Mouse (Mus musculus) erythroblast, embryonic 14.5 days (primary cell): ENCODE measurements around the gene Reep6. TPM values are rescaled to one million over a fixed set of nuclear protein-coding genes. Genes with fewer than 3 reads are reported as not detected.

Experiments
- H3K27me3 ChIP-seq: 2 replicates; pipeline ENCODE4 v1.6.1; 2012; ENCODE audit warnings: inconsistent platforms; ENCODE audit not compliant: control insufficient read depth
- H3K36me3 ChIP-seq: 2 replicates; pipeline ENCODE4 v1.6.1; 2012; ENCODE audit warnings: mild to moderate bottlenecking, inconsistent platforms; ENCODE audit not compliant: control insufficient read depth
- H3K4me1 ChIP-seq: 2 replicates; pipeline ENCODE4 v1.6.1; 2012; ENCODE audit warnings: inconsistent platforms; ENCODE audit not compliant: control insufficient read depth
- H3K4me3 ChIP-seq: replicated peaks from 2 replicates; pipeline ENCODE3; 2012; ENCODE audit warnings: moderate library complexity, mild to moderate bottlenecking, inconsistent platforms
- H3K9me3 ChIP-seq: 2 replicates; pipeline ENCODE4 v1.6.1; 2012; ENCODE audit warnings: low read length, inconsistent platforms, mixed read lengths; ENCODE audit not compliant: control insufficient read depth
- GATA1 ChIP-seq: IDR thresholded peaks from 2 replicates; pipeline ENCODE4 v1.6.1; 2012; ENCODE audit warnings: low read length, inconsistent platforms, mixed read lengths
- TAL1 ChIP-seq: IDR thresholded peaks from 3 replicates; pipeline ENCODE4 v1.6.1; 2012; ENCODE audit warnings: low read length, inconsistent platforms, mixed read lengths
- polyA plus RNA-seq: library from polyadenylated mRNA; stranded (reverse); fragments of >175 nt; gene quantifications from 2 replicates; pipeline ENCODE4 v1.2.3, GENCODE M21; 2012

The Reep6 gene
- polyA plus RNA-seq, 1 experiment = 21.4 TPM

GRCm38 (mm10) chr10:80312586-80313504, 16.9 kb upstream of the Reep6 start:
- Histone ChIP-seq H3K27me3 (peaks cover 84% of the 10 kb centered on the region), H3K36me3 (peaks cover 12% of the 10 kb centered on the region), H3K9me3 (peaks cover 27% of the 10 kb centered on the region), H3K4me3 (no peak overlapping the region), H3K4me1 (peaks cover 37% of the 10 kb centered on the region)
- no peak for TF ChIP-seq GATA1
- TF ChIP-seq TAL1 = no peak

GRCm38 (mm10) chr10:80313627-80314201, 16.0 kb upstream of the Reep6 start:
- H3K27me3 ChIP-seq = peaks cover 80% of the 10 kb centered on the region
- H3K36me3 ChIP-seq = peaks cover 21% of the 10 kb centered on the region
- peaks cover 27% of the 10 kb centered on the region for H3K9me3 ChIP-seq
- H3K4me1 ChIP-seq = peaks cover 46% of the 10 kb centered on the region
- TF ChIP-seq GATA1 = no peak
- TF ChIP-seq TAL1 = no peak
- H3K4me3 ChIP-seq = no peak overlapping the region

GRCm38 (mm10) chr10:80314494-80315001, 15.2 kb upstream of the Reep6 start:
- Histone ChIP-seq H3K4me3 (no peak overlapping the region), H3K36me3 (peaks cover 29% of the 10 kb centered on the region), H3K4me1 (peaks cover 54% of the 10 kb centered on the region), H3K9me3 (peaks cover 27% of the 10 kb centered on the region), H3K27me3 (peaks cover 72% of the 10 kb centered on the region)
- no peak for TF ChIP-seq TAL1
- TF ChIP-seq GATA1 = no peak

GRCm38 (mm10) chr10:80315315-80315714, 14.4 kb upstream of the Reep6 start:
- peaks cover 68% of the 10 kb centered on the region for H3K27me3 ChIP-seq
- H3K4me3 ChIP-seq = no peak overlapping the region
- H3K4me1 ChIP-seq = peaks cover 60% of the 10 kb centered on the region
- peaks cover 27% of the 10 kb centered on the region for H3K9me3 ChIP-seq
- TF ChIP-seq GATA1 (no peak), TAL1 (no peak)
- H3K36me3 ChIP-seq = peaks cover 30% of the 10 kb centered on the region

GRCm38 (mm10) chr10:80316359-80316781, 13.4 kb upstream of the Reep6 start:
- H3K9me3 ChIP-seq = peaks cover 27% of the 10 kb centered on the region
- peak overlapping the region; percentile 36 for H3K4me3 ChIP-seq
- H3K27me3 ChIP-seq = peaks cover 57% of the 10 kb centered on the region
- TF ChIP-seq TAL1 (no peak), GATA1 (no peak)
- peaks cover 32% of the 10 kb centered on the region for H3K36me3 ChIP-seq
- peaks cover 68% of the 10 kb centered on the region for H3K4me1 ChIP-seq

GRCm38 (mm10) chr10:80317011-80317410, 12.7 kb upstream of the Reep6 start:
- peaks cover 37% of the 10 kb centered on the region for H3K36me3 ChIP-seq

GRCm38 (mm10) chr10:80320340-80320760, 9.4 kb upstream of the Reep6 start, which contains the start of gene 2310011J03Rik:
Gene 2310011J03Rik (minus strand): TSS chr10:80320537.
- peaks cover 18% of the 10 kb centered on the region for H3K27me3 ChIP-seq
- H3K4me1 ChIP-seq = peaks cover 96% of the 10 kb centered on the region
- peak within 1 kb of the TSS; percentile 95 for H3K4me3 ChIP-seq
- H3K36me3 ChIP-seq = peaks cover 42% of the 10 kb centered on the region
- peaks cover 4% of the 10 kb centered on the region; the same call in 1 of the 2 replicates for H3K9me3 ChIP-seq
- TF ChIP-seq TAL1 = no peak
- no peak for TF ChIP-seq GATA1

More at GRCm38 (mm10) chr10:80317011-80317410, 12.7 kb upstream of the Reep6 start:
- peaks cover 74% of the 10 kb centered on the region for H3K4me1 ChIP-seq
- TF ChIP-seq GATA1 (no peak), TAL1 (no peak)
- peaks cover 23% of the 10 kb centered on the region for H3K9me3 ChIP-seq
- H3K4me3 ChIP-seq = peak overlapping the region; percentile 36
- peaks cover 51% of the 10 kb centered on the region for H3K27me3 ChIP-seq

GRCm38 (mm10) chr10:80321014-80321669, 8.6 kb upstream of the Reep6 start:
- Histone ChIP-seq H3K36me3 (peaks cover 44% of the 10 kb centered on the region), H3K27me3 (peaks cover 10% of the 10 kb centered on the region), H3K4me1 (peaks cover 96% of the 10 kb centered on the region), H3K4me3 (peak overlapping the region; percentile 92), H3K9me3 (no peaks in the 10 kb centered on the region)
- TF ChIP-seq TAL1 (no peak), GATA1 (no peak)
